Mouse (Mus musculus): ENCODE measurements around the gene Nr4a1. TPM values are rescaled to one million over a fixed set of nuclear protein-coding genes. Genes with fewer than 3 reads are reported as not detected.

The Nr4a1 gene
- polyA plus RNA-seq, 1 experiment, result 0.16 TPM

DNA sequence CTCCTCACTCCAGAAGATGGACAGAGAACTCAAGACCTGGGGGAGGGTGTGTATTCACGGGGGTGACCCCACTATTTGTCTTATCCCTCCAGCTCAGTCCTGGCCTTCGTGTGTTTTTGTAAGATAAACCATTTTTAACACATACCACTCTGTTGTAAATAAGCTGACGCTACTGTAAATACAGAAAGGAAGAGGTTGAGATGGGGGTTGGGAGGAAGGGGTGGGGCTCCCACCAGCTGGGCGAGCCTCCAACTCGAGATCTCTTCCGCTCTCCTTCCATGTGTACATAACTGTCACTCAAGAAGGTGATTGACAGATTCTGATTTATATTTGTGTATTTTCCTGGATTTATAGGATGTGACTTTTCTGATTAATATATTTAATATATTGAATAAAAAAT, 20.3 kb downstream of the Nr4a1 start:
- Histone ChIP-seq H3K36me3 (ENCODE audit: control insufficient read depth) (no peaks in the 10 kb centered on the region), H3K4me3 (replicated peaks) (no peak overlapping the region), H3K9me3 (ENCODE audit: control insufficient read depth, low read length) (no peaks in the 10 kb centered on the region), H3K4me1 (ENCODE audit: control insufficient read depth) (no peaks in the 10 kb centered on the region), H3K27me3 (ENCODE audit: control insufficient read depth) (0 out of 2 replicates have a peak, but pooled peaks cover 3% of the 10 kb centered on the region)
- no peak for TF ChIP-seq TAL1 (IDR thresholded peaks at IDR 0.05; ENCODE audit: low read length)
- no peak for TF ChIP-seq GATA1 (IDR thresholded peaks at IDR 0.05; ENCODE audit: low read length)

DNA sequence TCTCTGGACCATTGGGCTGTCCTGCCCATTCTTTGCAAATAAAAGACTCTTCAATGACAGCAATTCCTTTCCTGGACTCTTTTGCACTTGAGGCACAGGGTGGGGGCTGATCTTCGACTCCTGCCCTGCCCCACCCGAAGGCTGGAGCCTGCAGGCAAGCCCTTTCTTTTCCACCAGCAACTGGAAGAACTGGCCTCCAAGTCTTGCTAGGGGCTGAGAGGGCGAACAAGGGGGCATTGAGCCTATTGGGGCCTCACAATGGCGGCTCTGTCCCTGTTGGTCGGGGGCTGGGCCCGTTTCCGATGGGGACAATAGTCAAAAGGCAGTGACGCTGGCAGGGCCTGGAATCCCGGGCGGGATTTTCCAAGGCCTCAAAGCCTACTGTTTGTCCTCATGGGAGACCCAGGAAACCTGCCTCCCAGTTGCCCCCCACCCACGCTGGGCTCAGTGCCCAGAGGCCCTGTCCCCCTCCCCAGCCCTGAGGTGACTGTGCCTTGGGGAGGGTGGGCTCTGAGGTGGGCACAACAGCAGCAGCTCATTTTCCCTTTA, 23.4 kb downstream of the Nr4a1 start:
- TF ChIP-seq TAL1 (IDR thresholded peaks at IDR 0.05; ENCODE audit: low read length) (no peak), GATA1 (IDR thresholded peaks at IDR 0.05; ENCODE audit: low read length) (no peak)
- no peaks in the 10 kb centered on the region for H3K36me3 ChIP-seq (ENCODE audit: control insufficient read depth)
- no peak overlapping the region for H3K4me3 ChIP-seq (replicated peaks)
- H3K9me3 ChIP-seq (ENCODE audit: control insufficient read depth, low read length), result no peaks in the 10 kb centered on the region
- H3K4me1 ChIP-seq (ENCODE audit: control insufficient read depth), result no peaks in the 10 kb centered on the region; the same call in none of the 2 replicates
- no peaks in the 10 kb centered on the region for H3K27me3 ChIP-seq (ENCODE audit: control insufficient read depth)

DNA sequence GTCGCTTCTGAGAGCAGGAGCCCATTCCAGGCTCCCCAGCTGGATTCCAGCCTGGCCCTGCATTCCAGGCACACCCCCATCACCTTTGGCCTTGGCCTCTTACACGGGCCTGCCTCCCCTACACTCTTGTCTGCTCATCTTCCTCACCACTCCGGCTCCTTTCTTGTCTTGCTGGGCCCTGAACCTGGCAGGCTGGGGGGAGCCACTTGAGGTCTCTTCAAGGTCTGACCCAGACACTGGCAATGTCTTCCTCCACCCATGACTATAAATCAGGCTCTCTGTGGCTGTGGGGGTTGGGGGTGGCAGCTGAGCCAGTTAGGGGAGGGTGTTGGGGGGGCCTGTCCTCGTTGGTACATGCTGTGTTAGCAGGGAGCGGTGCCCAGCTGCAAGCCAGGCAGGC, 24.5 kb downstream of the Nr4a1 start:
- Histone ChIP-seq H3K27me3 (ENCODE audit: control insufficient read depth) (no peaks in the 10 kb centered on the region), H3K36me3 (ENCODE audit: control insufficient read depth) (no peaks in the 10 kb centered on the region), H3K9me3 (ENCODE audit: control insufficient read depth, low read length) (no peaks in the 10 kb centered on the region), H3K4me3 (replicated peaks) (no peak overlapping the region), H3K4me1 (ENCODE audit: control insufficient read depth) (peaks cover 8% of the 10 kb centered on the region)
- no peak for TF ChIP-seq GATA1 (IDR thresholded peaks at IDR 0.05; ENCODE audit: low read length)
- TF ChIP-seq TAL1 (IDR thresholded peaks at IDR 0.05; ENCODE audit: low read length), result no peak

DNA sequence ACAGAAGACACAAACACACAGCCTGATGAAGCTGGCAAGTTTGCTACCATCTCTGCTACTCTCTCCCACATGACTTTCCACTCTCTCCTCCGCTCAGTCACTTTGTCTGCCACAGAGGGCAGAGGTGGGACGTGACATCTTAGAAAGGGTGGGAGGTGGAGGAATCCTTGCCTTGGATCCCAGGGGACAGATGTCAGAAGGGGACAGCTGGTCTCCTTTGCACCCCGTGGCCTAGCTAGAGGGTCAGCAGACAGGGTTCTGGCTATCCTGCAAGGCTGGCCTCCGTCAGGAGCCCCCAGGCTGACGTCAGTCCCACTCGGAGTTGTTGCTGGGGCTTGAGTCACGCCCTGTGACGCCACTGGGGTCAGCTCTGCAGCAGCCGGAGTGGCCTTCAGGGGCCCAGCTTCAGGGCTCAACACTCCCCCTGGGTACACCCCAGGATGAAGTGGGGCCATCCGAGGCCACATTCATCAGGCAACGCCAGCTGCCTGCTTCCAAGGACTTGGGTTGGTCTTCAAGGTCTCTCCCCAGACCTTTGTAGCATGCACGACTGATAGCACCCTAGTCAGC, 25.4 kb downstream of the Nr4a1 start:
- H3K4me3 ChIP-seq (replicated peaks), result no peak overlapping the region
- H3K36me3 ChIP-seq (ENCODE audit: control insufficient read depth), result no peaks in the 10 kb centered on the region
- no peaks in the 10 kb centered on the region for H3K27me3 ChIP-seq (ENCODE audit: control insufficient read depth)
- TF ChIP-seq TAL1 (IDR thresholded peaks at IDR 0.05; ENCODE audit: low read length) (no peak), GATA1 (IDR thresholded peaks at IDR 0.05; ENCODE audit: low read length) (no peak)
- H3K4me1 ChIP-seq (ENCODE audit: control insufficient read depth), result peaks cover 12% of the 10 kb centered on the region
- no peaks in the 10 kb centered on the region for H3K9me3 ChIP-seq (ENCODE audit: control insufficient read depth, low read length)

DNA sequence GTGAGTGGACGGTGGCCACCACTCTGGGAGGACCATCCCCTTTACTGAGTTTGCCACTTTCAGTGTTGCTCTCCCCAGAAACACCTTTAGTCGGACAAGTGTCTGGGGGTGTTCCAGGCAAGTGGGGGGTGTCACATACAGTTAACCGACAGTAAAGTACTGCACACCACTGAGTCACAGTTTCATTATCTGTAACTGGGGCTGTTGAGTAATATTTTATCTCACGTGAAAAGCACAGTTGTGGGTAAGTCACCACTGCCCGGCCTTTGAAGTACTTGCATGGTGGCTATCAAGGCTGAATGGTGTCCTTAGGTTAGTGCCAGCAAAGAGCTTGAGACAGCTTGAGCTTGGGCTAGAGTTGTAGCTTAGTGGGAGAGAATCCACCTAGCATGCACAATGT, 28.4 kb downstream of the Nr4a1 start:
- H3K9me3 ChIP-seq (ENCODE audit: control insufficient read depth, low read length), result no peaks in the 10 kb centered on the region
- peaks cover 38% of the 10 kb centered on the region for H3K4me1 ChIP-seq (ENCODE audit: control insufficient read depth)
- H3K36me3 ChIP-seq (ENCODE audit: control insufficient read depth), result peaks cover 15% of the 10 kb centered on the region
- H3K27me3 ChIP-seq (ENCODE audit: control insufficient read depth), result no peaks in the 10 kb centered on the region
- H3K4me3 ChIP-seq (replicated peaks), result no peak overlapping the region
- no peak for TF ChIP-seq TAL1 (IDR thresholded peaks at IDR 0.05; ENCODE audit: low read length)
- TF ChIP-seq GATA1 (IDR thresholded peaks at IDR 0.05; ENCODE audit: low read length), result no peak

DNA sequence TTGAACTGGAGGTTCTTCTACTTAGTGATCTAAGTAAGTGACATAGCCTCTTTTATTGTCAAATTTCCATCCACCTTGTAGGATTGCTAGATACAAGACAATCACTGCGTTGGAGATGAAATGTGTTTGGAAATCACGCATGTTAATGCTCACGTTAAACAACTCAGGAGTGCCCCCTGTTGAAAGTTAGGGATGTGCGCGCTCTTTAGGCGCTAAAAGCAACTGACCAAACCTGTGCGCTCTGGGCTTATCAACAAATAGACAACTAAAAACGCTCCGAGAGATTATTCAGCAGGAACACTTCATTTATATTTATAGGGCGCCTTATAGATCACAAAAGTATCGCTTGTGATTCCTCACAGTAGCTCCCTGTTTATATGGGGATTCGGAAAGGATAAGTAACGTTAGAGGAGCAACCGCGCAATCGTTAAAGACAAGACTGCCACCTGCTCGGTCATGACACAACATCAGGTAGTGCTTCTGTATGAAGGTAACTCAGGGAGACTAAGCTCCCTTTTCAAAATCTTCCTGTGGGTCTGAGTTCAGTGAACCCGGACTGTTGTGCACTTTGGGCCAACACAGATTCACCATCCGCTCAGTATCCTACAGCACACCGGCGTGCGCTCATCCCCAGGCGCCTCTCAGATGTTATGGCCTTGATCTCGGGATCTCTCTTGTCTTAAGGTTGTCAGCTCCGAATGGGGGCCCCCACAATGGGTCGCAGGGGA, 29.3 kb downstream of the Nr4a1 start:
- Histone ChIP-seq H3K27me3 (ENCODE audit: control insufficient read depth) (no peaks in the 10 kb centered on the region), H3K4me1 (ENCODE audit: control insufficient read depth) (peaks cover 38% of the 10 kb centered on the region), H3K9me3 (ENCODE audit: control insufficient read depth, low read length) (no peaks in the 10 kb centered on the region), H3K4me3 (replicated peaks) (peak overlapping the region; percentile 70), H3K36me3 (ENCODE audit: control insufficient read depth) (peaks cover 23% of the 10 kb centered on the region)
- no peak for TF ChIP-seq TAL1 (IDR thresholded peaks at IDR 0.05; ENCODE audit: low read length)

DNA sequence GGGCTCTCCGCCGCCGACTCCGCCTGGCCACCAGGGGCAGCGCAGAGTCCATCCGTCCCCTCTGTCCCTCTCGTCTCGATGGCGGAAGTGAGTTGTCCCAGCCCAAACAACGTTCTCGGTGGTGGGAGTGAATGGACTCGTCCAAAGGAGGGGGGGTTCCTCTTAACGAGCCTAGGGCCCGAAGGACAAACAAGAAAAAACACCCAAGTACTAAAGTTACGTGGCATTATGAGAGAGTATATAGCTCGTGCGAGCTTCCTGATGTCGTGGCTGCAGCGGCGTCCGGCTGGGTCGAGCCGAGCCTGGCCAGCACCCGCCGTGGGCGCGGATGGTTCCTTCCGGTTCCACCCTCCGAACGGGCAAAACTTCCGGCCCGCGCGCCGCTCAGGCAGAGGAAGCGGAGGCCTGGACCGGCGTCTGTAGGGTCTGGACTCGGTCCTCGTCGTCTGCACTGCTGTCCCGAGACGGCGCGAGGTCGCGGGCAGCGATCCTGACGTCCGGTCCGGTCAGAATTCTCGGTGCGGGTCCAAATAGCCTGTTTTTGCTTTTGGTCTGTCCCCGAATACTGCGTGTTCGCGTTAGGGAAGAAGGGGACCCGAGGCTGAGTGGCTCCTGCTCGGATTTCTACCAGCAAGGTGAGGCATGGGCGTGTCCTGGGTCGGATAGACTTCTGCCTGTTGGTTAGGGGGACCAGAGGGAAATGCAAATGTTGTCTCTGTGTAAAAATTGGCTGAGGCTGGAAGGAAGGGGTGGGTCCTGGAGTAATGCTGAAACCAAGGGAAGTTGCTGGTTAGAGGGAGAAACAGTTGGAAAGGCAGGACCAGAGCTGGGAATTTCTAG, 30.1 kb downstream of the Nr4a1 start, which contains the start of gene Atg101:
Gene Atg101, plus strand, starts transcription at position 362 of the 840 bp plus-strand sequence.
- no peak for TF ChIP-seq TAL1 (IDR thresholded peaks at IDR 0.05; ENCODE audit: low read length)
- TF ChIP-seq GATA1 (IDR thresholded peaks at IDR 0.05; ENCODE audit: low read length), result no peak
- Histone ChIP-seq H3K9me3 (ENCODE audit: control insufficient read depth, low read length) (no peaks in the 10 kb centered on the region), H3K4me3 (replicated peaks) (peak within 1 kb of the TSS; percentile 70), H3K27me3 (ENCODE audit: control insufficient read depth) (no peaks in the 10 kb centered on the region), H3K36me3 (ENCODE audit: control insufficient read depth) (peaks cover 31% of the 10 kb centered on the region), H3K4me1 (ENCODE audit: control insufficient read depth) (peaks cover 38% of the 10 kb centered on the region)

DNA sequence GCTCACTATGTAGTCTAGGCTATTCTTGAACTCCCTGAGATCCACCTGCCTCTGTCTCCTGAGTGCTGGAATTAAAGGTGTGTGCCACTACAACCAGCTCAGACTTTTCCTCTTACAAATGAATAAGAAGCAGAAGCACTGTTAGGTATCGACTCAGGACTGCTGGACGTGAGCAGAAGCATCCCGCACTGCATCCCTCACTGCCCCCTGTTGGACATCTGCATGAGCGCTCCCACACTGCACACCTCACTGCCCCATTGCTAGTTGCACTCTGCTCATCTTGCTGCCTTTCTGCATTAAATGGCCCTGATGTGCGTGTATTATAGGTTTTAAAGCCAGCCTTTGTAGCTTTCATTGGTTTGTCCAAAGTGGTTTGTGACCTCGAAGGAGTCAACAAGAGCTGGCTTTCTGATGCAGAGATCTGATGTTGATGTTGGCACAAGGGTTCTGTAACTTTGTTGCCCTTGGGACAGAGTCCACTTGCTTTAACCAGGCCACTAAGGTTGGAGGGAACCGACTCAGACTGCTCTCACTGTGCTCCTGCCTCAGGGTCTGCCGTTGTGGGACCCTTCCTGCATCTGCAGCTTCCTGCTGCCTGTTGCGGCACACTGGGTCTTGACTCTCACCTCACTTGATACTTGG, 32.2 kb downstream of the Nr4a1 start:
- Histone ChIP-seq H3K4me3 (replicated peaks) (no peak overlapping the region), H3K36me3 (ENCODE audit: control insufficient read depth) (peaks cover 52% of the 10 kb centered on the region)

More for the DNA sequence above, 32.2 kb downstream of the Nr4a1 start:
- H3K4me1 ChIP-seq (ENCODE audit: control insufficient read depth), result peaks cover 38% of the 10 kb centered on the region
- H3K9me3 ChIP-seq (ENCODE audit: control insufficient read depth, low read length), result no peaks in the 10 kb centered on the region
- H3K27me3 ChIP-seq (ENCODE audit: control insufficient read depth), result no peaks in the 10 kb centered on the region
- no peak for TF ChIP-seq GATA1 (IDR thresholded peaks at IDR 0.05; ENCODE audit: low read length)
- no peak for TF ChIP-seq TAL1 (IDR thresholded peaks at IDR 0.05; ENCODE audit: low read length)

Measured in erythroblast, embryonic 14.5 days (primary cell).